Mouse (Mus musculus) layer of hippocampus, postnatal 14 days (tissue): ENCODE measurements around the gene Sidt1. TPM values are rescaled to one million over a fixed set of nuclear protein-coding genes. Genes with fewer than 3 reads are reported as not detected.

ENCODE experiments used
- total RNA-seq, 2 experiments: library from RNA; stranded (reverse); gene quantifications; 2 replicates each; pipeline ENCODE4 v1.2.3; 2021

Sidt1 gene
- total RNA-seq, 2 experiments from 2014 or later: 37.3 to 44.4 TPM

Other genes with a start within 250 kb of the Sidt1 start
- 100 to 1,000 TPM; 491 to 508 TPM for gene Atp6v1a, start 193.5 kb downstream of the Sidt1 start, total RNA-seq
- gene Naa50, start 193.4 kb downstream of the Sidt1 start, total RNA-seq: 10 to 100 TPM; 52.6 to 54.0 TPM
- 10 to 100 TPM; 39.4 to 42.0 TPM for gene Usf3, start 159.9 kb downstream of the Sidt1 start, total RNA-seq
- gene Spice1, start 13.9 kb upstream of the Sidt1 start, total RNA-seq: 10 to 100 TPM; 15.1 to 16.7 TPM
- gene Cfap44, start 61.6 kb upstream of the Sidt1 start, total RNA-seq: 10 to 100 TPM in 1 of 2 experiments, 1 to 10 TPM in 1; 8.4 to 10.8 TPM
- 10 to 100 TPM in 1 of 2 experiments, 1 to 10 TPM in 1; 9.9 to 10.7 TPM for gene Boc, start 225.7 kb upstream of the Sidt1 start, total RNA-seq